11 mouse cellular contexts compared by ENCODE assay signal in genomic region chr1:80854945-80855656, GRCm38 (mm10).
DNase-seq lines count a peak whose midpoint lies in the region; ATAC-seq lines count a peak whose summit lies in the region.
"Had no signal": no experiment of that assay in that cellular context is flagged by ENCODE, and none has a peak within 500 bp of the region (broad histone marks: within the 10 kb centered on the region; RNA-seq: fewer than 3 reads in every experiment).

No protein-coding gene starts in this region.

- no peaks in the 10 kb centered on the region for H3K27me3 ChIP-seq in heart, embryonic 15.5 days
- no peaks in the 10 kb centered on the region for H3K27me3 ChIP-seq in lung, embryonic 16.5 days (ENCODE audit: control insufficient read depth, insufficient read depth, low read depth, low read length)

- H3K9me3 ChIP-seq in heart, embryonic 15.5 days (replicated peaks): no peaks in the 10 kb centered on the region
- no peaks in the 10 kb centered on the region for H3K9me3 ChIP-seq in lung, embryonic 16.5 days (ENCODE audit: control insufficient read depth, low read length)

- no peak; the same call in 1 of the 2 replicates for ATAC-seq in heart, embryonic 15.5 days (replicated peaks; ENCODE audit: insufficient number of reproducible peaks, insufficient read depth, low FRiP score, low read depth)
- peak; percentile 74 for ATAC-seq in lung, embryonic 16.5 days (ENCODE audit: low read depth)
- ATAC-seq in activated CD4-positive, CD25-positive, alpha-beta regulatory T cell, adult 4 months: peak; percentile 77

- WGBS in heart, embryonic 15.5 days: 61% methylated on average over 2 of the region's 2 CpGs
- 35% methylated on average over 2 of the region's 2 CpGs for WGBS in lung, embryonic 16.5 days

- no peaks in the 10 kb centered on the region for H3K36me3 ChIP-seq in heart, embryonic 15.5 days
- H3K36me3 ChIP-seq in lung, embryonic 16.5 days (ENCODE audit: control insufficient read depth, insufficient read depth, low read length): no peaks in the 10 kb centered on the region

- peaks cover 13% of the 10 kb centered on the region for H3K4me1 ChIP-seq in heart, embryonic 15.5 days (replicated peaks)
- H3K4me1 ChIP-seq in lung, embryonic 16.5 days (replicated peaks; ENCODE audit: control insufficient read depth, insufficient read depth, low read length): peaks cover 12% of the 10 kb centered on the region

- no peak overlapping the region for H3K4me2 ChIP-seq in heart, embryonic 15.5 days
- H3K4me2 ChIP-seq in lung, embryonic 16.5 days (ENCODE audit: low read depth, low read length): no peak overlapping the region

- intact Hi-C loops in heart, postnatal 10 days (cut with DNase I): no loop called here

- DNase-seq in heart, postnatal 10 days: no peak
- DNase-seq in lung, postnatal 36 days: no peak
- DNase-seq in naive thymus-derived CD4-positive, alpha-beta T cell, adult 2 months (ENCODE audit: low read depth): peak; percentile 5
- DNase-seq in T-cell, adult 2 months (ENCODE audit: low spot score): no peak
- DNase-seq: adrenal gland, postnatal 10 days; heart, adult 11 months; thymus, postnatal 14 days had no signal

- peak overlapping the region; percentile 67; the same call in 1 of the 2 replicates for H3K27ac ChIP-seq in heart, embryonic 15.5 days
- no peak overlapping the region; the same call in 1 of the 2 replicates for H3K27ac ChIP-seq in lung, embryonic 16.5 days (ENCODE audit: low read length)

- no peak overlapping the region for H3K9ac ChIP-seq in heart, embryonic 15.5 days
- H3K9ac ChIP-seq in lung, embryonic 16.5 days (ENCODE audit: low read length): no peak overlapping the region

- H3K4me3 ChIP-seq in heart, embryonic 15.5 days: no peak overlapping the region
- H3K4me3 ChIP-seq in lung, embryonic 16.5 days (ENCODE audit: low read length): no peak overlapping the region
- H3K4me3 ChIP-seq: erythroblast, embryonic 14.5 days had no signal
